Comparison of ENCODE assay signal across 28 mouse cellular contexts in the genomic region with DNA sequence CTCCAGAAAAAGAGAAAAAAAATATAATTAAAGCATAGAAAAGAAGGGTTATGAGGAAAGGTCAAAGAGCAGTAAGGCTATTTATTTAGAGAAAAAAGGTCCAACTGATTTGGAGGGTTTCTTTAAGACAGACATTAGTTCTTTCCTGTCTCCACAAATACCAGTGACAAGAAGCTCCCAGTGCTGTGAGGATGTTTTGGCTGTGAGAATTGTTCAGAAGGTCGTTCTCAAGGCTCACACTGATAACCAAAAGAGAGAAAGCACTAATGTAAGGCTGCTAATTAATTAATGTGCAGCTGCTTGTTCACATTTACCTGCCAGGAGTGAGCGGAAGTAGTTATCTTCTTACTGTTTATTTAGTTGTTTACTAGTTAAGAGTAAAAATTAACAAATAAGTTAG. TPM values are rescaled to one million over a fixed set of nuclear protein-coding genes. Genes with fewer than 3 reads are reported as not detected.
DNase-seq lines count a peak whose midpoint lies in the region; ATAC-seq and TF ChIP-seq lines count a peak whose summit lies in the region.
"Had no signal": no experiment of that assay in that cellular context is flagged by ENCODE, and none has a peak within 500 bp of the region (broad histone marks: within the 10 kb centered on the region; RNA-seq: fewer than 3 reads in every experiment).

No protein-coding gene starts in this region.

- H3K9ac ChIP-seq in heart, embryonic 14.5 days (ENCODE audit: low read length), result no peak overlapping the region
- H3K9ac ChIP-seq in intestine, embryonic 15.5 days, result no peak overlapping the region
- H3K9ac ChIP-seq in liver, postnatal 0 days (replicated peaks), result no peak overlapping the region
- H3K9ac ChIP-seq: embryonic facial prominence, embryonic 13.5 days; forebrain, embryonic 15.5 days; hindbrain, embryonic 12.5 days; kidney, embryonic 15.5 days; limb, embryonic 12.5 days; liver, embryonic 14.5 days; lung, embryonic 14.5 days; midbrain, embryonic 15.5 days; neural tube, embryonic 15.5 days had no signal

- no peak overlapping the region for H3K27ac ChIP-seq in heart, embryonic 14.5 days (replicated peaks in 1 of 2; ENCODE audit: control insufficient read depth in 1 of 2, insufficient read depth in 1 of 2, low read depth in 2 of 2, low read length in 2 of 2)
- peak overlapping the region; percentile 57; the same call in 1 of the 2 replicates for H3K27ac ChIP-seq in brown adipose tissue, adult 24 weeks (replicated peaks; ENCODE audit: low read depth, low read length)
- no peak overlapping the region for H3K27ac ChIP-seq in intestine, embryonic 15.5 days
- peak overlapping the region; percentile 60 for H3K27ac ChIP-seq in liver, postnatal 0 days (ENCODE audit: low read depth)
- H3K27ac ChIP-seq: embryonic facial prominence, embryonic 13.5 days; forebrain, embryonic 10.5 days; forebrain, embryonic 15.5 days; hindbrain, embryonic 12.5 days; hindbrain, postnatal 0 days; kidney, embryonic 15.5 days; left cerebral cortex, adult 2 months; limb, embryonic 12.5 days; liver, embryonic 14.5 days; midbrain, embryonic 10.5 days; midbrain, embryonic 15.5 days; neural tube, embryonic 15.5 days had no signal

- no peaks in the 10 kb centered on the region for H3K9me3 ChIP-seq in heart, embryonic 14.5 days (ENCODE audit: control insufficient read depth, low read length)
- no peaks in the 10 kb centered on the region for H3K9me3 ChIP-seq in intestine, embryonic 15.5 days
- no peaks in the 10 kb centered on the region for H3K9me3 ChIP-seq in liver, postnatal 0 days (ENCODE audit: low read length)
- H3K9me3 ChIP-seq: embryonic facial prominence, embryonic 13.5 days; forebrain, embryonic 10.5 days; forebrain, embryonic 15.5 days; hindbrain, embryonic 12.5 days; kidney, embryonic 15.5 days; limb, embryonic 12.5 days; midbrain, embryonic 10.5 days; midbrain, embryonic 15.5 days; neural tube, embryonic 15.5 days had no signal

- no peak for TF ChIP-seq CTCF in liver, postnatal 0 days (IDR thresholded peaks at IDR 0.05; ENCODE audit: low read depth)

- no peaks in the 10 kb centered on the region for H3K27me3 ChIP-seq in heart, embryonic 14.5 days (ENCODE audit: control insufficient read depth, insufficient read depth, low read length)
- no peaks in the 10 kb centered on the region for H3K27me3 ChIP-seq in intestine, embryonic 15.5 days (replicated peaks)
- no peaks in the 10 kb centered on the region for H3K27me3 ChIP-seq in liver, postnatal 0 days (ENCODE audit: insufficient read depth, low read length)
- H3K27me3 ChIP-seq: embryonic facial prominence, embryonic 13.5 days; forebrain, embryonic 15.5 days; hindbrain, embryonic 12.5 days; kidney, embryonic 15.5 days; limb, embryonic 12.5 days; midbrain, embryonic 15.5 days; neural tube, embryonic 15.5 days had no signal

- 47% methylated on average over 2 of the region's 2 CpGs for WGBS in heart, embryonic 14.5 days
- WGBS in intestine, embryonic 15.5 days, result 49% methylated on average over 2 of the region's 2 CpGs
- 53% methylated on average over 2 of the region's 2 CpGs for WGBS in liver, postnatal 0 days (ENCODE audit: insufficient replicate concordance)

- no peak for DNase-seq in heart, adult 18-20 months
- DNase-seq in liver, postnatal 0 days, result no peak
- no peak for DNase-seq in testis, postnatal 10 days (ENCODE audit: low spot score)
- DNase-seq: adrenal gland, postnatal 25 days; B cell, adult 2 months; cerebellum, adult 18-20 months; kidney, adult 11 months; kidney, postnatal 25 days; lung, embryonic 14.5 days; retina, postnatal 1 day; right cerebral cortex, postnatal 14 days; spleen, adult 18-20 months had no signal

- peak overlapping the region; percentile 17; the same call in 1 of the 2 replicates for H3K4me2 ChIP-seq in heart, embryonic 14.5 days (ENCODE audit: low read length)
- no peak overlapping the region for H3K4me2 ChIP-seq in intestine, embryonic 15.5 days (replicated peaks)
- peak overlapping the region; percentile 45; the same call in 1 of the 2 replicates for H3K4me2 ChIP-seq in liver, postnatal 0 days (ENCODE audit: low read depth, low read length)
- H3K4me2 ChIP-seq: embryonic facial prominence, embryonic 13.5 days; forebrain, embryonic 15.5 days; heart, embryonic 11.5 days; hindbrain, embryonic 12.5 days; kidney, embryonic 15.5 days; limb, embryonic 12.5 days; lung, embryonic 14.5 days; midbrain, embryonic 15.5 days; neural tube, embryonic 15.5 days had no signal

- no peak overlapping the region for H3K4me3 ChIP-seq in heart, embryonic 14.5 days (ENCODE audit: control insufficient read depth in 1 of 2, insufficient read depth in 1 of 2, low read depth in 1 of 2, low read length in 2 of 2)
- no peak overlapping the region for H3K4me3 ChIP-seq in brown adipose tissue, adult 24 weeks (ENCODE audit: insufficient read depth, low read depth, low read length)
- no peak overlapping the region for H3K4me3 ChIP-seq in intestine, embryonic 15.5 days (replicated peaks)
- H3K4me3 ChIP-seq in liver, postnatal 0 days (ENCODE audit: low read depth, low read length), result no peak overlapping the region
- H3K4me3 ChIP-seq: embryonic facial prominence, embryonic 13.5 days; forebrain, embryonic 10.5 days; forebrain, embryonic 15.5 days; hindbrain, embryonic 12.5 days; kidney, embryonic 15.5 days; left cerebral cortex, adult 2 months; limb, embryonic 12.5 days; midbrain, embryonic 10.5 days; midbrain, embryonic 15.5 days; neural tube, embryonic 15.5 days had no signal

- H3K36me3 ChIP-seq in heart, embryonic 14.5 days (ENCODE audit: control insufficient read depth, insufficient read depth, low read length), result no peaks in the 10 kb centered on the region
- no peaks in the 10 kb centered on the region for H3K36me3 ChIP-seq in intestine, embryonic 15.5 days
- H3K36me3 ChIP-seq in liver, postnatal 0 days (replicated peaks; ENCODE audit: insufficient read depth, low read length), result no peaks in the 10 kb centered on the region
- H3K36me3 ChIP-seq: embryonic facial prominence, embryonic 13.5 days; forebrain, embryonic 10.5 days; forebrain, embryonic 15.5 days; hindbrain, embryonic 12.5 days; kidney, embryonic 15.5 days; limb, embryonic 12.5 days; midbrain, embryonic 10.5 days; midbrain, embryonic 15.5 days; neural tube, embryonic 15.5 days had no signal

- TF ChIP-seq EP300 in liver, postnatal 0 days (IDR thresholded peaks at IDR 0.05; ENCODE audit: low read depth), result no peak

- H3K4me1 ChIP-seq in heart, embryonic 14.5 days (ENCODE audit: control insufficient read depth in 2 of 2, insufficient read depth in 2 of 2, low read length in 2 of 2), result peaks cover 13 to 17% of the 10 kb centered on the region in 2 experiments
- H3K4me1 ChIP-seq in brown adipose tissue, adult 24 weeks (ENCODE audit: control insufficient read depth, insufficient read depth, insufficient read length, low read length), result peaks cover 16% of the 10 kb centered on the region
- peaks cover 7% of the 10 kb centered on the region for H3K4me1 ChIP-seq in intestine, embryonic 15.5 days (replicated peaks)
- H3K4me1 ChIP-seq in liver, postnatal 0 days (ENCODE audit: insufficient read depth), result peaks cover 23% of the 10 kb centered on the region
- H3K4me1 ChIP-seq: embryonic facial prominence, embryonic 13.5 days; forebrain, embryonic 10.5 days; forebrain, embryonic 15.5 days; hindbrain, embryonic 12.5 days; limb, embryonic 12.5 days; midbrain, embryonic 15.5 days had no signal

- no peak for ATAC-seq in heart, embryonic 14.5 days (ENCODE audit: insufficient number of reproducible peaks, insufficient read depth, low FRiP score, low read depth)
- ATAC-seq in intestine, embryonic 15.5 days, result 0 out of 2 replicates have a peak, but pooled peaks have one; percentile 6
- ATAC-seq in liver, postnatal 0 days, result no peak
- ATAC-seq: forebrain, embryonic 15.5 days; midbrain, embryonic 15.5 days had no signal

RNA-seq across cellular contexts. Expression of gene Cd28, which starts 54.7 kb away (rescaled TPM):
- 0.15 and 0.42 TPM in 2 replicates for polyA plus RNA-seq in heart, embryonic 14.5 days (2014; fragmentation: Nextera tagmentation; extraction: Ambion mirVana)
- total RNA-seq in heart, adult 18-20 months (2021), result 10 to 100 TPM; 11.9 to 13.4 TPM
- not detected in 2 replicates for polyA plus RNA-seq in brown adipose tissue, adult 24 weeks (2012; ENCODE audit: insufficient read depth, insufficient read length, missing spikeins)
- polyA plus RNA-seq in intestine, embryonic 15.5 days (2015; fragmentation: Nextera tagmentation; extraction: Ambion mirVana), result 0.15 and 0.25 TPM in 2 replicates
- 0.05 and 0.07 TPM in 2 replicates for polyA plus RNA-seq in liver, postnatal 0 days (2015; fragmentation: Nextera tagmentation; extraction: Ambion mirVana)

Comparison
In these comparisons a context has a peak if more than half of its experiments do, and no peak if none do; other contexts are left out.
1. H3K27ac ChIP-seq: peak in brown adipose tissue, adult 24 weeks (single experiment) and liver, postnatal 0 days (single experiment); none in heart, embryonic 14.5 days (0 of 2) and intestine, embryonic 15.5 days (single experiment).